Mouse (Mus musculus) liver, embryonic 14.5 days (tissue): ENCODE data around the gene Rassf3.

ENCODE experiments used
- CTCF ChIP-seq: IDR thresholded peaks from 2 replicates; pipeline ENCODE4 v1.5.1; 2016; ENCODE audit warnings: antibody characterized with exemption, low read depth, control low read depth
- EP300 ChIP-seq: IDR thresholded peaks from 2 replicates; pipeline ENCODE4 v1.6.1; 2016; ENCODE audit warnings: antibody characterized with exemption, low read depth

DNA sequence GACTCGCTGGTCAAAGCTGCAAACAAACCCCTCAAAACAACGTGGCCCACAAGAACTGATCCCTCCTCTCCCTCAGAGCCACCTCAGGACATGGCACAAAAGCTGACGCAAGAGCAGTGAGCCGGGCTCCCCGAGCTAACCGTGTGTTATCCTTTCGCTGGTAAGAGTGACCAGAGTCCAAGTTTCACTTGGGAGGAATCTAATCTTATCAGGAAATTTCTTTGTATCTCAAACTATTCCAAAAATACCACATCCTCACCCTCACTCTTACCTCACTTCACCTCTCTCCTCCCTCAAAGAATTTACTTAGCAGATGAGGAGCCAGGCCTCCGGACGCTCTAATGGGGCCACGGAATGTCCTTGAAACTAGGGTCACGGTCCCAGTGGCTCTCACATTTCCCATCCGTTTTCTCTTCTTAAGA is 36.8 kb downstream of the Rassf3 start:
- TF ChIP-seq CTCF: no peak
- no peak for TF ChIP-seq EP300
